Mouse (Mus musculus): ENCODE results near the gene Gm21958. TPM values are rescaled to one million over a fixed set of nuclear protein-coding genes. Genes with fewer than 3 reads are reported as not detected.

Gene Gm21958
- polyA plus RNA-seq, 1 experiment from 2014 or later = not detected

- Histone ChIP-seq H3K9me3 (no peaks in the 10 kb centered on the region), H3K4me1 (replicated peaks) (no peaks in the 10 kb centered on the region), H3K27me3 (replicated peaks) (no peaks in the 10 kb centered on the region), H3K9ac (peak overlapping the region; percentile 93), H3K4me2 (replicated peaks) (peak overlapping the region; percentile 78), H3K36me3 (peaks cover 10% of the 10 kb centered on the region), H3K4me3 (replicated peaks) (peak overlapping the region; percentile 94), H3K27ac (peak overlapping the region; percentile 100; the same call in 1 of the 2 replicates)
- no peak for ATAC-seq
- 55% methylated on average over 18 of the region's 18 CpGs for WGBS
Measured at GRCm38 (mm10) chr3:54736101-54736927, 22.2 kb upstream of the Gm21958 start.

GRCm38 (mm10) chr3:54735247-54736046 is 21.3 kb upstream of the Gm21958 start, which contains the start of the genes Exosc8 and Alg5:
TSS of gene Exosc8 (minus strand) at chr3:54735393.
TSS of gene Alg5 (plus strand) at chr3:54735539.
- Histone ChIP-seq H3K9me3 (no peaks in the 10 kb centered on the region), H3K4me2 (replicated peaks) (peak within 1 kb of the TSS; percentile 78), H3K27me3 (replicated peaks) (no peaks in the 10 kb centered on the region), H3K4me1 (replicated peaks) (no peaks in the 10 kb centered on the region), H3K9ac (peak within 1 kb of the TSS; percentile 93), H3K36me3 (peaks cover 8% of the 10 kb centered on the region; the same call in 1 of the 2 replicates), H3K4me3 (replicated peaks) (peak within 1 kb of the TSS; percentile 94), H3K27ac (peak within 1 kb of the TSS; percentile 100)
- peak; percentile 94 for ATAC-seq
- WGBS = under 1% methylated on average over 65 of the region's 65 CpGs

GRCm38 (mm10) chr3:54734411-54735246 is 20.5 kb upstream of the Gm21958 start:
- peak; percentile 96 for ATAC-seq
- under 1% methylated on average over 78 of the region's 84 CpGs for WGBS
- H3K4me3 ChIP-seq (replicated peaks) = peak overlapping the region; percentile 94
- no peaks in the 10 kb centered on the region for H3K27me3 ChIP-seq (replicated peaks)
- no peaks in the 10 kb centered on the region for H3K9me3 ChIP-seq
- H3K9ac ChIP-seq = peak overlapping the region; percentile 93
- no peaks in the 10 kb centered on the region for H3K4me1 ChIP-seq (replicated peaks)
- H3K4me2 ChIP-seq (replicated peaks) = peak overlapping the region; percentile 78
- peak overlapping the region; percentile 100 for H3K27ac ChIP-seq
- peaks cover 16% of the 10 kb centered on the region; the same call in 1 of the 2 replicates for H3K36me3 ChIP-seq

- Histone ChIP-seq H3K4me1 (replicated peaks) (no peaks in the 10 kb centered on the region), H3K27ac (no peak overlapping the region), H3K27me3 (replicated peaks) (no peaks in the 10 kb centered on the region), H3K9me3 (no peaks in the 10 kb centered on the region), H3K36me3 (peaks cover 33% of the 10 kb centered on the region), H3K9ac (no peak overlapping the region), H3K4me2 (replicated peaks) (no peak overlapping the region), H3K4me3 (replicated peaks) (no peak overlapping the region)
- WGBS = 89% methylated on average over 4 of the region's 4 CpGs
- no peak for ATAC-seq
Measured at GRCm38 (mm10) chr3:54732371-54732770, 18.2 kb upstream of the Gm21958 start.

GRCm38 (mm10) chr3:54731626-54732150 is 17.5 kb upstream of the Gm21958 start:
- WGBS = 61% methylated on average over 8 of the region's 8 CpGs
- H3K4me3 ChIP-seq (replicated peaks) = no peak overlapping the region
- H3K9me3 ChIP-seq = no peaks in the 10 kb centered on the region
- H3K9ac ChIP-seq = no peak overlapping the region
- H3K36me3 ChIP-seq = peaks cover 39% of the 10 kb centered on the region
- H3K4me2 ChIP-seq (replicated peaks) = no peak overlapping the region
- no peaks in the 10 kb centered on the region for H3K4me1 ChIP-seq (replicated peaks)
- H3K27me3 ChIP-seq (replicated peaks) = no peaks in the 10 kb centered on the region
- H3K27ac ChIP-seq = no peak overlapping the region
- no peak for ATAC-seq

- H3K9me3 ChIP-seq = no peaks in the 10 kb centered on the region
- no peak for ATAC-seq
- H3K27ac ChIP-seq = no peak overlapping the region
- H3K27me3 ChIP-seq (replicated peaks) = no peaks in the 10 kb centered on the region
- H3K36me3 ChIP-seq = peaks cover 44% of the 10 kb centered on the region
- H3K4me3 ChIP-seq (replicated peaks) = no peak overlapping the region
- H3K4me1 ChIP-seq (replicated peaks) = no peaks in the 10 kb centered on the region
- no peak overlapping the region for H3K4me2 ChIP-seq (replicated peaks)
- 88% methylated on average over 6 of the region's 6 CpGs for WGBS
- H3K9ac ChIP-seq = no peak overlapping the region
Measured at GRCm38 (mm10) chr3:54728100-54728499, 13.9 kb upstream of the Gm21958 start.

GRCm38 (mm10) chr3:54727588-54727987 is 13.4 kb upstream of the Gm21958 start:
- Histone ChIP-seq H3K4me3 (replicated peaks) (no peak overlapping the region), H3K9ac (no peak overlapping the region), H3K4me1 (replicated peaks) (no peaks in the 10 kb centered on the region), H3K9me3 (no peaks in the 10 kb centered on the region), H3K4me2 (replicated peaks) (no peak overlapping the region), H3K27ac (no peak overlapping the region), H3K27me3 (replicated peaks) (no peaks in the 10 kb centered on the region), H3K36me3 (peaks cover 40% of the 10 kb centered on the region)
- no peak for ATAC-seq
- 97% methylated on average over 2 of the region's 2 CpGs for WGBS

- H3K4me3 ChIP-seq (replicated peaks) = no peak overlapping the region
- no peaks in the 10 kb centered on the region for H3K4me1 ChIP-seq (replicated peaks)
- no peak overlapping the region for H3K4me2 ChIP-seq (replicated peaks)
- ATAC-seq = no peak
- 87% methylated on average over 2 of the region's 2 CpGs for WGBS
- no peak overlapping the region for H3K9ac ChIP-seq
- H3K9me3 ChIP-seq = no peaks in the 10 kb centered on the region
- no peaks in the 10 kb centered on the region for H3K27me3 ChIP-seq (replicated peaks)
- peaks cover 40% of the 10 kb centered on the region for H3K36me3 ChIP-seq
- no peak overlapping the region for H3K27ac ChIP-seq
Measured at GRCm38 (mm10) chr3:54725344-54725743, 11.2 kb upstream of the Gm21958 start.

- no peak overlapping the region for H3K27ac ChIP-seq
- no peak overlapping the region for H3K4me2 ChIP-seq (replicated peaks)
- WGBS = 76% methylated on average over 10 of the region's 10 CpGs
- peaks cover 28% of the 10 kb centered on the region for H3K36me3 ChIP-seq
- ATAC-seq = no peak
- no peaks in the 10 kb centered on the region for H3K9me3 ChIP-seq
- H3K9ac ChIP-seq = no peak overlapping the region
- no peaks in the 10 kb centered on the region for H3K27me3 ChIP-seq (replicated peaks)
- H3K4me3 ChIP-seq (replicated peaks) = no peak overlapping the region
- no peaks in the 10 kb centered on the region for H3K4me1 ChIP-seq (replicated peaks)
Measured at GRCm38 (mm10) chr3:54723741-54724500, 9.8 kb upstream of the Gm21958 start.

GRCm38 (mm10) chr3:54718947-54719346 is 4.8 kb upstream of the Gm21958 start:
- peaks cover 36% of the 10 kb centered on the region for H3K36me3 ChIP-seq

GRCm38 (mm10) chr3:54717348-54717747 is 3.2 kb upstream of the Gm21958 start:
- Histone ChIP-seq H3K4me1 (replicated peaks) (no peaks in the 10 kb centered on the region), H3K4me3 (replicated peaks) (no peak overlapping the region), H3K27ac (no peak overlapping the region), H3K9ac (no peak overlapping the region), H3K4me2 (replicated peaks) (no peak overlapping the region), H3K36me3 (peaks cover 35% of the 10 kb centered on the region), H3K27me3 (replicated peaks) (no peaks in the 10 kb centered on the region), H3K9me3 (no peaks in the 10 kb centered on the region)
- no peak for ATAC-seq
- WGBS = 76% methylated on average over 6 of the region's 6 CpGs

More at GRCm38 (mm10) chr3:54718947-54719346, 4.8 kb upstream of the Gm21958 start:
- Histone ChIP-seq H3K9me3 (no peaks in the 10 kb centered on the region), H3K4me3 (replicated peaks) (no peak overlapping the region), H3K9ac (no peak overlapping the region), H3K27ac (no peak overlapping the region), H3K27me3 (replicated peaks) (no peaks in the 10 kb centered on the region), H3K4me2 (replicated peaks) (no peak overlapping the region), H3K4me1 (replicated peaks) (no peaks in the 10 kb centered on the region)
- no peak for ATAC-seq
- WGBS = 71% methylated on average over 3 of the region's 3 CpGs

Data from intestine, embryonic 15.5 days (tissue).